Mouse (Mus musculus) heart, postnatal 0 days (tissue): Measurements from ENCODE around the gene Olfr1441.

Experiments
- CTCF ChIP-seq: IDR thresholded peaks from 2 replicates; pipeline ENCODE4 v1.5.1; 2016; ENCODE audit warnings: antibody characterized with exemption, control low read depth, low read depth
- EP300 ChIP-seq: IDR thresholded peaks from 2 replicates; pipeline ENCODE4 v1.6.1; 2016; ENCODE audit warnings: antibody characterized with exemption, low read depth

DNA sequence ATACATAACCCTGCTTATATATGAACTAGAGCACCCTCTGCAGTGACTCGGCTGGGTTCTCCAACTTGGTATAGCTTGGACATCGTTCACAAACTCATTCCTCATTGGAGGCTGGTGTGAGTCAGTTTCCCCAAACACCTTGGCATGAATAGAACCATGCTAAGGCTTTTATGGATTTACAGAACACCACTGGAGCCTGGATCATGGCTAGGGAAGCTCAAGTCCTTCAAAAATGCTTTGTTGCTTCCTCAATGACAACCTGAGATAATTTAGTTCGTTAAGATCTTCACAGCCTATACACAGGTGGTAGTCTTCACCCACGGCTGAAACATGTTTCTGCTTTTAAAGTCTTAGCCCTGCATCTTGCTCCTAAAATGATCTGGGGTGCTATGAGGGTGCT, 42.3 kb downstream of the Olfr1441 start:
- TF ChIP-seq CTCF = no peak
- TF ChIP-seq EP300 = no peak
